Mouse (Mus musculus) embryonic fibroblast, embryonic 13.5 days (primary cell): ENCODE measurements around the gene Fut1.

ENCODE experiments used
- CTCF ChIP-seq: IDR thresholded peaks from 2 replicates; pipeline ENCODE4 v1.5.1; 2011; ENCODE audit warnings: mild to moderate bottlenecking, control low read depth, low read length, moderate library complexity, borderline replicate concordance; ENCODE audit not compliant: insufficient read depth
- POLR2A ChIP-seq: IDR thresholded peaks from 2 replicates; pipeline ENCODE4 v1.6.1; 2011; ENCODE audit warnings: low read depth, mild to moderate bottlenecking, control low read depth, low read length, moderate library complexity

- TF ChIP-seq CTCF (peak; percentile 63; the same call in 1 of the 2 replicates), POLR2A (no peak)
Observed at GRCm38 (mm10) chr7:45589173-45589572, 27.9 kb upstream of the Fut1 start.
